Mouse (Mus musculus) erythroblast, embryonic 14.5 days (primary cell): ENCODE data around the gene Klf12.

Experiments
- GATA1 ChIP-seq: IDR thresholded peaks from 2 replicates; pipeline ENCODE4 v1.6.1; 2012; ENCODE audit warnings: low read length, inconsistent platforms, mixed read lengths
- TAL1 ChIP-seq: IDR thresholded peaks from 3 replicates; pipeline ENCODE4 v1.6.1; 2012; ENCODE audit warnings: low read length, inconsistent platforms, mixed read lengths

- no peak for TF ChIP-seq GATA1
- no peak for TF ChIP-seq TAL1
Measured at GRCm38 (mm10) chr14:100177796-100178195, 106.7 kb downstream of the Klf12 start.
